Mouse (Mus musculus): Measurements from ENCODE around the gene Strap. TPM values are rescaled to one million over a fixed set of nuclear protein-coding genes. Genes with fewer than 3 reads are reported as not detected.

The Strap gene
- total and polyA plus RNA-seq, 3 experiments, result 109 to 291 (median 245) TPM

DNA sequence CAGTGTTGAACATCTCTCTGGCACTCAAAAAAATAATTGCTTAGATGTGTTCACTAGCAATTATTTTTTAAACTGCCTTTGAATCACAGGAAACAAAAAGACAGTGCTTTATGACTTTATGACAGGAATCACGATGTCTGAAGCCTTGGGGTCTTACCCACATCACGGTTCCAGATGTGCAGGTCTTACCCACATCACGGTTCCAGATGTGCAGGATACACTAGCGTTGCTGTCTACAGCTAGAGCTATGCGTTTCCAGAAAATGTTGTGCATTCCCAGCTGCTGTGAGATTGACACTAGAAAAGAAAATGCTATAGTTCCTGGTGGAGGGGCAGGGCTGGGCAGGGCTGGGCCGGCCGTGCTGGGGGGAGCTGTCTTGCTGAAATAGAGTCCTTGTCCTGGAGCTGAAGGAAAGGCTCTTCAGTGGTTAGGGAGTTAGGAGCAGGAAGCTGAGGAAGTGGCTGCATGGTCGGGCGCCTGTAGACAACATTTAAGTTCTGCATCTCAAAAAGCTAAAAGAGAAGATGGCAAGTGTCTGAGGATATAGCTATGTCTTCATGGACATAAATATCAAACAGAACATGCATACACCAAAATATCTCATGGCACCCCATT lies 54.2 kb downstream of the Strap start:
- Histone ChIP-seq H3K9ac (ENCODE audit: insufficient read depth, low read depth) (no peak overlapping the region), H3K9me3 (replicated peaks; ENCODE audit: low read length) (no peaks in the 10 kb centered on the region), H3K4me1 (ENCODE audit: control insufficient read depth in 1 of 2, insufficient read depth in 2 of 2) (peaks cover 2 to 5% of the 10 kb centered on the region in 2 experiments; a peak in 2 of 4 replicates), H3K4me3 (replicated peaks in 1 of 3; ENCODE audit: low read depth in 2 of 3, low read length in 2 of 3, poor library complexity in 1 of 3) (no peak overlapping the region), H3K27me3 (replicated peaks) (no peaks in the 10 kb centered on the region), H3K36me3 (replicated peaks in 1 of 2; ENCODE audit: control insufficient read depth in 1 of 2, insufficient read depth in 1 of 2, low read length in 1 of 2) (peaks cover 15 to 64% of the 10 kb centered on the region in 2 experiments), H3K27ac (ENCODE audit: insufficient read depth, low read depth) (no peak overlapping the region), H3K79me2 (replicated peaks; ENCODE audit: control insufficient read depth, extremely low read depth, insufficient read depth, poor library complexity, severe bottlenecking) (no peaks in the 10 kb centered on the region), H3K4me2 (ENCODE audit: insufficient read depth, low read depth, poor library complexity, severe bottlenecking) (no peak overlapping the region)
- in situ Hi-C loops (cut with MboI; ENCODE audit: low pct_ligation_motif_present, low pct_unique_long_range_greater_than_20kb, low sequenced_read_pairs), result loop anchor here (25.0 kb wide), 1 partner anchor 373 kb away; no protein-coding TSS in a partner anchor
- TF ChIP-seq UBTF (IDR thresholded peaks at IDR 0.05; ENCODE audit: low read depth, low read length), result no peak
- no peak for DNase-seq (ENCODE audit: extremely low read depth)
- dilution Hi-C loops (cut with MboI; ENCODE audit: extremely low pct_ligation_motif_present, extremely low pct_unique_long_range_greater_than_20kb, low sequenced_read_pairs), result no loop called here

DNA sequence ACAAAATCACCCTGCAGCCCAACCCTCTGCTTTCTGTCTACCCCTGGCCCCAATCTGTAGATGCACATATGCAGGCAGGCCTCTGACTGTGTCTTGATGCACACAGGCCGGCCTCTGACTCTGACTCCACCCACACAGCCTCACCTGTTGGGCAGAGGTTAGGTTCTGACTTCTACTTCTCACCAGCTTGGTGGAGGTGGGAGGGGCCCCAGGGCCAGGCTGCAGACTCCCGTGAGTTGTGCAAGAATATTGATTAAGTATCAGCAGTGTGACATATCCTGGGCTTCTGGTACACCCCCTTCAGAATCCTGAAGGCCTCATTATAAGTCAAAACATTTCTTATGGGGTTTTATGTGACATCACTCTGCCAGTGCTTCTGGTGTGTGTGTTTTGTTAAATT lies 54.8 kb downstream of the Strap start:
- Histone ChIP-seq H3K79me2 (replicated peaks; ENCODE audit: control insufficient read depth, extremely low read depth, insufficient read depth, poor library complexity, severe bottlenecking) (no peaks in the 10 kb centered on the region), H3K27me3 (replicated peaks) (no peaks in the 10 kb centered on the region), H3K36me3 (replicated peaks in 1 of 2; ENCODE audit: control insufficient read depth in 1 of 2, insufficient read depth in 1 of 2, low read length in 1 of 2) (peaks cover 15 to 64% of the 10 kb centered on the region in 2 experiments), H3K4me2 (ENCODE audit: insufficient read depth, low read depth, poor library complexity, severe bottlenecking) (no peak overlapping the region), H3K9ac (ENCODE audit: insufficient read depth, low read depth) (no peak overlapping the region), H3K9me3 (replicated peaks; ENCODE audit: low read length) (no peaks in the 10 kb centered on the region), H3K4me3 (replicated peaks in 1 of 3; ENCODE audit: low read depth in 2 of 3, low read length in 2 of 3, poor library complexity in 1 of 3) (no peak overlapping the region), H3K4me1 (ENCODE audit: control insufficient read depth in 1 of 2, insufficient read depth in 2 of 2) (peaks cover 2 to 5% of the 10 kb centered on the region in 2 experiments; a peak in 2 of 4 replicates), H3K27ac (ENCODE audit: insufficient read depth, low read depth) (no peak overlapping the region)
- in situ Hi-C loops (cut with MboI; ENCODE audit: low pct_ligation_motif_present, low pct_unique_long_range_greater_than_20kb, low sequenced_read_pairs) (loop anchor here (25.0 kb wide), 1 partner anchor 373 kb away; no protein-coding TSS in a partner anchor), dilution Hi-C loops (cut with MboI; ENCODE audit: extremely low pct_ligation_motif_present, extremely low pct_unique_long_range_greater_than_20kb, low sequenced_read_pairs) (no loop called here)
- TF ChIP-seq CHD1 (IDR thresholded peaks at IDR 0.05; ENCODE audit: low read depth, low read length), result no peak
- TF ChIP-seq TCF12 (IDR thresholded peaks at IDR 0.05; ENCODE audit: low read depth, low read length), result no peak
- no peak for TF ChIP-seq NELFE (IDR thresholded peaks at IDR 0.05; ENCODE audit: low read depth, low read length)
- no peak for TF ChIP-seq POLR2A (IDR thresholded peaks at IDR 0.05; ENCODE audit: low read depth, low read length)
- TF ChIP-seq ZMIZ1 (IDR thresholded peaks at IDR 0.05; ENCODE audit: low read depth, low read length), result no peak
- no peak for TF ChIP-seq USF1 (IDR thresholded peaks at IDR 0.05; ENCODE audit: low read depth, low read length)
- no peak for TF ChIP-seq RAD21 (IDR thresholded peaks at IDR 0.05; ENCODE audit: low read depth, low read length)
- TF ChIP-seq SIN3A (IDR thresholded peaks at IDR 0.05; ENCODE audit: low read length), result no peak
- no peak for TF ChIP-seq MYC (IDR thresholded peaks at IDR 0.05; ENCODE audit: low read depth, low read length)
- TF ChIP-seq JUND (conservative IDR thresholded peaks at IDR 0.05; ENCODE audit: low read depth, low read length), result no peak
- TF ChIP-seq CHD2 (IDR thresholded peaks at IDR 0.05; ENCODE audit: low read length), result no peak
- no peak for TF ChIP-seq E2F4 (IDR thresholded peaks at IDR 0.05; ENCODE audit: insufficient replicate concordance, low read depth, low read length)
- no peak for TF ChIP-seq ZKSCAN1 (IDR thresholded peaks at IDR 0.05; ENCODE audit: borderline replicate concordance, low read depth, low read length)
- TF ChIP-seq NRF1 (IDR thresholded peaks at IDR 0.05; ENCODE audit: low read depth, low read length), result no peak
- TF ChIP-seq BHLHE40 (IDR thresholded peaks at IDR 0.05; ENCODE audit: low read depth, low read length), result no peak
- no peak for TF ChIP-seq USF2 (conservative IDR thresholded peaks at IDR 0.05; ENCODE audit: low read depth, low read length)
- DNase-seq (ENCODE audit: extremely low read depth), result no peak

Data from CH12.LX (cell line).